Mouse (Mus musculus): Measurements from ENCODE around the gene Nadk.

DNA sequence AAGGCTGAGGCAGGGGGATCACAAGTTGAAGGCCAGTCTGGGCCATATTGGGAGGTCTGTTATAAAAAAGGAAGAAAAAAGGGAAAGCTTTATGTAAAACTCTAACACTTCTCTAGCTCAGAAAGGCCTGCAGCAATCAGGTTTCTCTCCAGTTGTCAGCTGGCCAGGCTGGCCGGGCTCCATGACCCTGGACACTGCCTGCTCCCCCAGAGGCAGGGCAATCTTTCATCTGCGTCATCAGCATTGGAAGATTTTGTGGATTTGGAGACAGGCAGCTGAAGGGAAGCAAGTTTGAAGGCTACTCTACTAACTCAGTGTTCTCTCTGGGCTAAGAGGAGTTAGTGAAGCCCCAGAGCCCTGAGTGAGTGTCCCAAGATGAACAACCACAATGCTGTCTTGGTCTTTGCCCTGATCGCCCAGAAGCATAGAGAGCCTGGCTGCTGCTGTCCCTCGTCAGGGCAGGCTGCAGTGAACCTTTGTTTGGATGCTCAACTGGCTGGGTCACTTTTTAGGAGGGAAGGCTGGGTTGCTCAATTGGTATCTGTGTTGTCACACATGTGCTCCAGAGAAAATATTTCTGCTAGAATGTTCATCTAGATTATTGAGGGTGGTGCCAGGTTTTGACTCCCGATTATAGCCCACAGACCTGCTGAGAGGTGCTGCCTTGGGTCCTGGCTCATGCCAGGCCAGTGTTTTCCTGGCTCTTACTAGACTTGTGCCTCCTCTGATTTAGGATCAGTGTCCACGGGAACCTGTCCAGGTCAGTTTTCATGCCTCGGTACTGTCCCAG lies 16.4 kb downstream of the Nadk start:
- no peak for TF ChIP-seq POLR2A (IDR thresholded peaks at IDR 0.05; ENCODE audit: low read depth, low read length)
- no peak for TF ChIP-seq CTCF (conservative IDR thresholded peaks at IDR 0.05; ENCODE audit: insufficient read depth, insufficient read length, low read depth, low read length)

Data from kidney, adult 2 months (tissue).